Mouse (Mus musculus): ENCODE results near the gene Scarb1. TPM values are rescaled to one million over a fixed set of nuclear protein-coding genes. Genes with fewer than 3 reads are reported as not detected.

Gene Scarb1
- polyA plus RNA-seq (2014; fragmentation: Illumina TruSeq; extraction: RNeasy Lipid Tissue Mini Kit (QIAGEN cat#74804); ENCODE audit: low read depth, low replicate concordance) = 35.3 TPM

DNA sequence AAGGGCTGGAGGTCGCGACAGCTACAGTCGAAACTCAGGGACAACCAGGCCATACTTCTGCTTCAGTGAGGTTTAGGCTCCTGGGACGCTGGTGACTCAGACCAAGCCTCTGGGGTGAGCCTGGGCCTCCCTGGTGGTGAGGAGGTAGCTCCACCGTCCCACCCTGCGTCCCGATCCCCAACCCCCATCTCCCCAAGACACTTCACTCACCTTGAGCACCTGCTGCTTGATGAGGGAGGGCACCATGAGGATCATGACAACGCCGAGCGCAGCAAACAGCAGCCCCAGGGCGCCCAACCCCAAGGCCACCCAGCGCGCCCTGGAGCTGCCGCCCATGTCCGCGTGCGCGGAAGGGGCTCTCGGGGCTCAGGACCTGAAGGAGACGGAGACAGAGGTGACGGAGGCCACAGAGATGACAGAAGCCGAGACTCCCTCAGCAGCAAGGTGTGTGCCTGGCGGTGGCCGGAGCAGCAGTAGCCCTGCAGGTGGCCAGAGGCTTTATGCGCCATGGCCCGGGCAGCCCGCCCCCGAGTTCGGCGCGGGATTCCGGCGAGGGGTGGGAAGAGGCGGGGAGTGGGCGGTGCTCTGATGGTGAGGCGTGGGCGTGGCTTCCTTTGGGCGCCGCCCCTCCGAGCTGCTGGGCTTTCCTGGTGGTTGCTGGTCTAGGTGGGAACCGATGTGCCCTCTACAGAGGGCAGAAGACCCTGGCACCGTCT lies at the start of gene Scarb1:
Gene Scarb1 (minus strand): TSS at position 548 of the 716 bp plus-strand sequence.

DNA sequence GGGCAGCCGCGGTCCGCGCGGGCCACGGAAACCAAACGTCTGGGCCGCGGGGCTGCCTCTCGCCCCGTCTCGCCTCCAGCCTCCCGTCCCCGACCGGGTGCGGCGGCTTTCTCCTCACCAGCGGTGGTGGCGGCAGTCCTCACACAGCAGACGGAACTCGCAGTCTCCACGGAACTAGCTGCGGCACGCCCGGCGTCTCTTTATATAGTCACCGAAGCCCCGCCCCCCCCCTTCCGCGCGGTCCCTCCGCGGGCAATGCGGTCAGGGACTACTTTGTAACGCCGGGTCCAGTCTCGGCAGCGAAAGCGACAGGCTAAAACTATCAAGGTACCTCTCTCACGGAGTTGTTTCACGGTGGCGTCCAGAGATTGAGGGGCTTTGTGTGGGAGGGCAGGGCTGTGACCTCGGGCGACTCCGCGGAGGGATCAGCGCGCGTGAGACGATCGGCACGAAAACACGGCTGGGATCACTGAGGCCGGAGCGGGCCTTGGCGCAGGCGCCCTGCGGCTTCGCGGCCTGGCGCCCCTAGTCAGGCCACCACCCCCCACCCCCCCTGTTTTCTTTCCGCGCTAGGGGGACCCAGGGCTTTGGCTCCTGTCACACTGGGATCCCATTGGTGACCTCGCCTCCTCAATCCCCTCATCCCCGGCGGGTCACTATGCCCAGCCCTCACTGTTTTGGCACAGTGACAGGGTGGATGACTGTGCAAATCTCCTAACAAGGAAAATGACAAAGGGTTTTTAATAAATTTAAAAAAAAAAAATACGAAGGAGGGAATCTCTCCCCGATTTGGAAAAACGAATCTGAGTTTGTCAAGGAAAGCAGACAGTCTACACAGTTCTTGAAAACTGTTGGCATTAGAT lies 48.9 kb upstream of the Scarb1 start, which contains the start of gene Ubc:
Gene Ubc (minus strand): TSS at position 624 of the 863 bp plus-strand sequence.

DNA sequence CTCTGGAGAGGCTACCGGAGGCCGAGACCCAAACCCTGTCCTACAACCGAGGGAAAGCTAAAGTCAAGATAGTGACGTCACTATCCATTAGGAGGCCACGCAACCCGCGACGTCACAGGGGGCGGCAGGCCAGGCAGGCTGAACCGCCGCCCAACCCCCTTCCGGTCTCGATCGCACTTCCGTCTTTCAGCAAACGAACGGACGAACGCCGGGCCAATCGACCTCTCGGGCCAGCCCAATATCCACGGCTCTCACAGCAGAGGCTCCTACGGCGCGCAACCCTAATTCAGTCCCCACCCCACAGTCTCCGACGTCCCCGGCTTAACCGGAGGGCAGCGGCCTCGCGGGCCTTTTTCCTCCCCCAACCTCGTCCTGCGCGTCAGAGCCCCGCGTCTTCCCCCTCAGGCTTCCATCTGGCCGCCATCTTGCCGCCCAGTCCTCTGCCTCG lies 48.3 kb upstream of the Scarb1 start, which contains the start of gene Gm10382:
Gene Gm10382 (plus strand): TSS at position 192 of the 448 bp plus-strand sequence.

Other genes with a start within 250 kb of the Scarb1 start
- 0.90 TPM for gene Ncor2, start 161.9 kb downstream of the Scarb1 start, polyA plus RNA-seq (2014; fragmentation: Illumina TruSeq; extraction: RNeasy Lipid Tissue Mini Kit (QIAGEN cat#74804); ENCODE audit: low read depth, low replicate concordance)
- not detected for gene Gm10382, start 48.2 kb upstream of the Scarb1 start, polyA plus RNA-seq (2014; fragmentation: Illumina TruSeq; extraction: RNeasy Lipid Tissue Mini Kit (QIAGEN cat#74804); ENCODE audit: low read depth, low replicate concordance)
- gene Ubc, start 49.1 kb upstream of the Scarb1 start, polyA plus RNA-seq (2014; fragmentation: Illumina TruSeq; extraction: RNeasy Lipid Tissue Mini Kit (QIAGEN cat#74804); ENCODE audit: low read depth, low replicate concordance) = 41.6 TPM
- gene Dhx37, start 93.0 kb upstream of the Scarb1 start, polyA plus RNA-seq (2014; fragmentation: Illumina TruSeq; extraction: RNeasy Lipid Tissue Mini Kit (QIAGEN cat#74804); ENCODE audit: low read depth, low replicate concordance) = 4.3 TPM
- gene Bri3bp, start 100.5 kb upstream of the Scarb1 start, polyA plus RNA-seq (2014; fragmentation: Illumina TruSeq; extraction: RNeasy Lipid Tissue Mini Kit (QIAGEN cat#74804); ENCODE audit: low read depth, low replicate concordance) = 7.9 TPM
- 3.5 TPM for gene Aacs, start 134.7 kb upstream of the Scarb1 start, polyA plus RNA-seq (2014; fragmentation: Illumina TruSeq; extraction: RNeasy Lipid Tissue Mini Kit (QIAGEN cat#74804); ENCODE audit: low read depth, low replicate concordance)
- not detected for gene Tmem132b, start 190.7 kb upstream of the Scarb1 start, polyA plus RNA-seq (2014; fragmentation: Illumina TruSeq; extraction: RNeasy Lipid Tissue Mini Kit (QIAGEN cat#74804); ENCODE audit: low read depth, low replicate concordance)

Measured in liver, adult 10 weeks (tissue).